Mouse (Mus musculus) embryonic facial prominence, embryonic 13.5 days (tissue): ENCODE data around the gene Ptpre. TPM values are rescaled to one million over a fixed set of nuclear protein-coding genes. Genes with fewer than 3 reads are reported as not detected.

ENCODE experiments used
- ATAC-seq: fragments of 200-750 bp; cut with Nextera tagmentation; 2 replicates; pipeline ENCODE4 v1.8.0; 2017; ENCODE audit warnings: low read depth; ENCODE audit not compliant: insufficient number of reproducible peaks, insufficient read depth, low FRiP score, low TSS enrichment
- H3K27ac ChIP-seq: fragments of 300-500 bp; sonication (generic); 2 replicates; pipeline ENCODE4 v1.5.1; 2015; ENCODE audit warnings: moderate library complexity, mild to moderate bottlenecking, inconsistent platforms
- H3K27me3 ChIP-seq: fragments of 300-500 bp; sonication (generic); 2 replicates; pipeline ENCODE4 v1.6.1; 2015; ENCODE audit warnings: mild to moderate bottlenecking, inconsistent platforms
- H3K36me3 ChIP-seq: fragments of 300-500 bp; sonication (generic); 2 replicates; pipeline ENCODE4 v1.6.1; 2015; ENCODE audit warnings: mild to moderate bottlenecking, inconsistent platforms
- H3K4me1 ChIP-seq: fragments of 300-500 bp; sonication (generic); 2 replicates; pipeline ENCODE4 v1.6.1; 2015; ENCODE audit warnings: inconsistent platforms
- H3K4me2 ChIP-seq: fragments of 300-500 bp; sonication (generic); 2 replicates; pipeline ENCODE4 v1.6.1; 2015; ENCODE audit warnings: moderate library complexity, mild to moderate bottlenecking, inconsistent platforms
- H3K4me3 ChIP-seq: fragments of 300-500 bp; sonication (generic); 2 replicates; pipeline ENCODE4 v1.5.1; 2015; ENCODE audit warnings: mild to moderate bottlenecking, inconsistent platforms
- H3K9ac ChIP-seq: fragments of 300-500 bp; sonication (generic); 2 replicates; pipeline ENCODE4 v1.6.1; 2015; ENCODE audit warnings: mild to moderate bottlenecking, inconsistent platforms
- H3K9me3 ChIP-seq: fragments of 300-500 bp; sonication (generic); 2 replicates; pipeline ENCODE4 v1.6.1; 2016; ENCODE audit warnings: inconsistent platforms
- WGBS: fragments of 180-500 bp; shearing (Covaris S2); methylation state at CpG from one replicate; pipeline ENCODE4 v1.1.7; 2015; ENCODE audit warnings: mixed read lengths; 5-methylcytosine and 5-hydroxymethylcytosine counted together
- polyA plus RNA-seq: library from polyadenylated mRNA; unstranded; fragments of >200 nt; fragmentation: Nextera tagmentation; extraction: Ambion mirVana; gene quantifications from 2 replicates; pipeline ENCODE4 v1.2.1, GENCODE M21; 2015

Ptpre gene
- polyA plus RNA-seq, 1 experiment from 2014 or later, result 5.3 TPM

DNA sequence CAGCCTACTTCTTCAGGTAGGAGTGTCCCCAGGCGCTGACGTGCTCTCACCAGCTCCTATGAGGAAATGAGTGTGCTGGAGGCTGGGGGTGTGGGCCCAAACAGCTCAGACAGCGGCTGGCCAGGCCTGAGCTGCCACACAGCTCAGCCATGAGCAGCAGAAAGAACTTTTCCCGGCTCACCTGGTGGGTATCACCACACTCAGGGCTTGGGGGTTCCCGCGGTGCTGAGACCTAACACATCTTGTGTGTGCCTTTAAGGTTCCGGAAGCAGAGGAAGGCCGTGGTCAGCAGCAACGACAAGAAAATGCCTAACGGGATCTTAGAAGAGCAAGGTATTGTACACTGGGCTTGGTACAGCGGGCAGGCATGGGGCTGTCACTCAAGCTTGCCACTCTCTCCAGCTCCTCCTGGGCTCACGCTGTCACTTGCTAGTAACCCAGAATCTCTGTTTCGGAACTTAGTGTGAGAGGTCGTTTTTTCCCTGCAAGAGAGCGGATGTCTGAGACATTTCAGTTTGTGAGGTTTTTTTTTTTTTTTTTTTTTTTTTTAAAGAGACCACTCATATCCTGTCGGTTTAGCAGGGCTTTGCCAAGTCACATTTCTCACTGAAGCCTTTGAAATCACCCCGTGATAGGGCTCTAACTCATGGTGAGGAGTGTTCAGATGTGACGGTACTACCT, 114.7 kb downstream of the Ptpre start:
- H3K27ac ChIP-seq, result no peak overlapping the region

GRCm38 (mm10) chr7:135652781-135653180, 115.5 kb downstream of the Ptpre start:
- no peaks in the 10 kb centered on the region for H3K9me3 ChIP-seq
- H3K9ac ChIP-seq, result no peak overlapping the region
- H3K27ac ChIP-seq, result no peak overlapping the region
- peaks cover 10% of the 10 kb centered on the region; the same call in 1 of the 2 replicates for H3K4me1 ChIP-seq
- WGBS, result 64% methylated on average over 11 of the region's 11 CpGs
- H3K4me3 ChIP-seq, result no peak overlapping the region
- ATAC-seq, result no peak
- H3K27me3 ChIP-seq, result no peaks in the 10 kb centered on the region
- no peaks in the 10 kb centered on the region for H3K36me3 ChIP-seq
- H3K4me2 ChIP-seq, result 0 out of 2 replicates have a peak overlapping the region, but pooled peaks have one; percentile 4

More for the DNA sequence above, 114.7 kb downstream of the Ptpre start:
- no peak overlapping the region for H3K4me3 ChIP-seq
- no peak for ATAC-seq
- H3K9ac ChIP-seq, result no peak overlapping the region
- H3K4me1 ChIP-seq, result peaks cover 10% of the 10 kb centered on the region; the same call in 1 of the 2 replicates
- H3K27me3 ChIP-seq, result no peaks in the 10 kb centered on the region
- no peaks in the 10 kb centered on the region for H3K9me3 ChIP-seq
- 56% methylated on average over 18 of the region's 18 CpGs for WGBS
- peak overlapping the region; percentile 4; the same call in 1 of the 2 replicates for H3K4me2 ChIP-seq
- no peaks in the 10 kb centered on the region for H3K36me3 ChIP-seq

DNA sequence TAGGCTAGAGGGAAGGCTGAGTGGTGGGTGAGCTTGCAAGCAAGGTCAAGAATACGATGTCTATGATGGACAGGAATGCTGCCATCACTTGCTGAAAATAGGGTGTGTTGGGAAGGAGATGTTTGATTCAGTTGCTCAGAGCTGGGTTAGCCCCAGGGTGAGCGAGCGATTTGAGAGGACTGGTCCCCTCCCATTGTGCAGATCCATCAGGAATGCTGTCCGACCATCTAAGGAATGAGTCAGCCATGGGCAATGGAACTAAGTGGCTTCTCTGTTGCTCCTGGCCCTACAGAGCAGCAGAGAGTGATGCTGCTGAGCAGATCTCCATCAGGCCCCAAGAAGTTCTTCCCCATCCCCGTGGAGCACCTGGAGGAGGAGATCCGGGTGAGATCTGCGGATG, 116.3 kb downstream of the Ptpre start:
- Histone ChIP-seq H3K27ac (no peak overlapping the region), H3K4me2 (no peak overlapping the region), H3K4me1 (peaks cover 10% of the 10 kb centered on the region; the same call in 1 of the 2 replicates), H3K27me3 (no peaks in the 10 kb centered on the region), H3K4me3 (no peak overlapping the region), H3K9ac (no peak overlapping the region), H3K36me3 (no peaks in the 10 kb centered on the region), H3K9me3 (no peaks in the 10 kb centered on the region)
- no peak for ATAC-seq
- 84% methylated on average over 7 of the region's 7 CpGs for WGBS

GRCm38 (mm10) chr7:135654288-135654687, 117.0 kb downstream of the Ptpre start:
- peaks cover 10% of the 10 kb centered on the region; the same call in 1 of the 2 replicates for H3K4me1 ChIP-seq
- no peak overlapping the region for H3K4me2 ChIP-seq
- no peaks in the 10 kb centered on the region for H3K27me3 ChIP-seq
- H3K4me3 ChIP-seq, result no peak overlapping the region
- ATAC-seq, result no peak
- WGBS, result 85% methylated on average over 6 of the region's 6 CpGs
- H3K9ac ChIP-seq, result no peak overlapping the region
- no peaks in the 10 kb centered on the region for H3K36me3 ChIP-seq
- H3K9me3 ChIP-seq, result no peaks in the 10 kb centered on the region
- H3K27ac ChIP-seq, result no peak overlapping the region

DNA sequence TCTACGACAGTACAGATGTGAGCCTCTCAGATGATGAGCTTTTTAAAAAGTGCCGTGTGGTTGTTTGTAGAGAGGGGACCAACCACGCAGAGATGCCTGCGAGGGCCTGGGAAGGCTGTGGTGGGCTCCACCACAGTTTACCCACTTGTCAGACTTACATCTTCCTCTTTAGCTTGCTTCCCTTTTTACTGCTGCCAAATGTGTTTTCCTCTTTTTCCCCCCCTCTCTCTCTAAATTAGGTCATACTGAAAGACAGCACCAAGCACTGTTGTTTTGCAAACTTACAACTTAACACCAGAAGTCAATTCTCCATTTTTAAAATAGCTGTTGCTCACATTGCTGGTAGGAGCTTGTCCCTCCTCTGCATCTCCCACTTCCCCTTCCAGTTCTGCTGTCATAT, 117.8 kb downstream of the Ptpre start:
- no peak for ATAC-seq
- no peaks in the 10 kb centered on the region for H3K36me3 ChIP-seq
- H3K4me3 ChIP-seq, result no peak overlapping the region
- WGBS, result 80% methylated on average over 4 of the region's 4 CpGs
- H3K4me1 ChIP-seq, result peaks cover 10% of the 10 kb centered on the region; the same call in 1 of the 2 replicates
- H3K27me3 ChIP-seq, result no peaks in the 10 kb centered on the region
- no peak overlapping the region for H3K9ac ChIP-seq
- no peaks in the 10 kb centered on the region for H3K9me3 ChIP-seq
- no peak overlapping the region for H3K4me2 ChIP-seq
- no peak overlapping the region for H3K27ac ChIP-seq

GRCm38 (mm10) chr7:135658150-135658549, 120.9 kb downstream of the Ptpre start:
- H3K27me3 ChIP-seq, result no peaks in the 10 kb centered on the region
- H3K9ac ChIP-seq, result no peak overlapping the region
- H3K4me1 ChIP-seq, result peaks cover 6% of the 10 kb centered on the region; the same call in 1 of the 2 replicates
- H3K4me3 ChIP-seq, result no peak overlapping the region
- no peaks in the 10 kb centered on the region for H3K36me3 ChIP-seq
- 88% methylated on average over 7 of the region's 7 CpGs for WGBS
- no peak for ATAC-seq
- no peaks in the 10 kb centered on the region for H3K9me3 ChIP-seq
- no peak overlapping the region for H3K4me2 ChIP-seq
- H3K27ac ChIP-seq, result no peak overlapping the region

DNA sequence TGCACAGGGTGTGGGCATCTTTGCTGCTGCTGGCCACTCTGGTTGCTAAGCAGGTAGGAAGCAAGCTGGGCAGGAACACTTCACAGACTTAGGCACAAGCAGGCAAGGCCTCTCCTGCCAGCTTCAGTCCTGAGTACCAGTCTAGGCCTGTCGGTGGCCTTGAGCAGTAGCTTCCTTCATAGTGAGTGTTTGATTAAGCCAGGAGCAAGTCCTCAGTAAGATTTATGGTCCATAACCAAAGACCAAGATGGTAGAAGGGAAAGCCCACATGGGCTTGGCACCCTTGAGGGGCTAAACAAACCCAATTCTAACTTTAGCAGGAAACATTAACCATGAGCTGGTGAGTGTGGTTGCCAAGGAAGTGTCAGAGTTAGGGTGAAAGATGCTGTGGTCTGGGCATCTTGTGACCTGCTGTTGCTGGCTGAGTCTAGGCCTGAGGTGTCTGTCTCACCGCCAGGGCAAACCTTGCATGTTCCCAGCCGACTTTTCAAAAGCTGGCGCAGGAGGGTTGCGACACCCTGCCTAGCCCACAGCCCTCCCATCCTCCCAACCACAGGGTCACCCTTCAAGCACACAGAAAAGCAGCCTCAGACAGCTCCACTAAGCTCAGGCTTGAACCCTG, 122.1 kb downstream of the Ptpre start:
- Histone ChIP-seq H3K4me3 (no peak overlapping the region), H3K27me3 (no peaks in the 10 kb centered on the region), H3K4me2 (no peak overlapping the region), H3K36me3 (no peaks in the 10 kb centered on the region), H3K9me3 (no peaks in the 10 kb centered on the region), H3K4me1 (0 out of 2 replicates have a peak, but pooled peaks cover 3% of the 10 kb centered on the region), H3K27ac (no peak overlapping the region), H3K9ac (no peak overlapping the region)
- no peak for ATAC-seq
- WGBS, result 90% methylated on average over 5 of the region's 5 CpGs

DNA sequence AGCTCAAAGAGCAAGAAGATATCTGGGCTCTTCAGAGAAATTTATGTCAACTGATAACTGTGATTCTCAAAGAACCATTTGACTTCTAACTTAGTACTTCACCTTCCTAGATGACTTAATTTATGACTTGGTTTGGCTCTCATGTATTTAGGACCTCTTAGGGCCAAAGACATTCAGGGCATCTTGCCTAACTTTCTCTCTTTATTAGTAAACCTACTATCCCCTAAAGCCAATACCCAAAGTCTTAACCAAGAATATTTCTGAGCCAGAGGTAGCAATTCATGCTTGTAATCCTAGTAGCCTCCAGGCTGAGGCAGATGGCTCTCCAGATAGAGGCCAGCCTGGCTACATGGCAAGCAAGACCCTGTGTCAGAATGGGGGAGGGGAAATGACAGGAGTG, 123.0 kb downstream of the Ptpre start:
- Histone ChIP-seq H3K4me2 (no peak overlapping the region), H3K36me3 (no peaks in the 10 kb centered on the region), H3K9ac (no peak overlapping the region), H3K9me3 (no peaks in the 10 kb centered on the region), H3K27ac (no peak overlapping the region), H3K4me3 (no peak overlapping the region), H3K27me3 (no peaks in the 10 kb centered on the region), H3K4me1 (0 out of 2 replicates have a peak, but pooled peaks cover 3% of the 10 kb centered on the region)
- ATAC-seq, result no peak

- 73% methylated on average over 7 of the region's 7 CpGs for WGBS
- no peak overlapping the region for H3K4me2 ChIP-seq
- H3K9ac ChIP-seq, result no peak overlapping the region
- no peaks in the 10 kb centered on the region for H3K9me3 ChIP-seq
- no peak overlapping the region for H3K4me3 ChIP-seq
- no peaks in the 10 kb centered on the region for H3K36me3 ChIP-seq
- peaks cover 6% of the 10 kb centered on the region; the same call in 1 of the 2 replicates for H3K4me1 ChIP-seq
- no peaks in the 10 kb centered on the region for H3K27me3 ChIP-seq
- no peak overlapping the region for H3K27ac ChIP-seq
- no peak for ATAC-seq
These were observed 126.9 kb downstream of the Ptpre start for GRCm38 (mm10) chr7:135664211-135664610.

- Histone ChIP-seq H3K27me3 (no peaks in the 10 kb centered on the region), H3K4me2 (no peak overlapping the region), H3K4me3 (no peak overlapping the region), H3K4me1 (peaks cover 8% of the 10 kb centered on the region; the same call in 1 of the 2 replicates), H3K27ac (no peak overlapping the region), H3K9ac (no peak overlapping the region), H3K36me3 (no peaks in the 10 kb centered on the region), H3K9me3 (no peaks in the 10 kb centered on the region)
- 85% methylated on average over 2 of the region's 2 CpGs for WGBS
- ATAC-seq, result no peak
These were observed 129.0 kb downstream of the Ptpre start for GRCm38 (mm10) chr7:135666314-135666713.

GRCm38 (mm10) chr7:135668852-135669739, 131.8 kb downstream of the Ptpre start:
- Histone ChIP-seq H3K27ac (no peak overlapping the region), H3K4me1 (peaks cover 8% of the 10 kb centered on the region; the same call in 1 of the 2 replicates), H3K9me3 (no peaks in the 10 kb centered on the region), H3K36me3 (0 out of 2 replicates have a peak, but pooled peaks cover 2% of the 10 kb centered on the region), H3K27me3 (no peaks in the 10 kb centered on the region), H3K4me2 (no peak overlapping the region), H3K4me3 (no peak overlapping the region), H3K9ac (no peak overlapping the region)
- 38% methylated on average over 16 of the region's 16 CpGs for WGBS
- ATAC-seq, result no peak
